Mouse (Mus musculus): ENCODE results near the gene Anapc15-ps. TPM values are rescaled to one million over a fixed set of nuclear protein-coding genes. Genes with fewer than 3 reads are reported as not detected.

Anapc15-ps gene
- polyA plus RNA-seq, 1 experiment: not detected

DNA sequence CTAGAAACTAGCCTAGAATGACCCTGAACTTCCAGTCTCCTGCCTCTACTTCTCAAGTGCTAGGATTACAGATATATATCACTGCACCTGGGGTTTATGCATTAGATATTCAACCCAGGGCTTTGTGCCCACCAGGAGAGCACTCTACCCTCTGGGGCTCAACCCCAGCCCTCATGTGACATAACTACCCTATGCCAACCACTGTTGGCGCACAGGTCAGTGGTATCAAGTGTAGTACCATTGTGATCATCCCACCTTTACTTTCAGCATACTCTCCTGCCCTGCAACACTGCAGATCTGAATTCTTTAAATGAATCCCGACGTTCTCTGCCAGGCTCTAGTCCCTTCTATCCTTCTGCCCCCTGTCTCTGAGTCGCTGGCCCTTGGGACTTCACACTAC lies 11.0 kb upstream of the Anapc15-ps start:
- Histone ChIP-seq H3K27ac (ENCODE audit: insufficient read depth, low read depth, low read length) (no peak overlapping the region), H3K4me3 (ENCODE audit: insufficient read depth, low read depth, low read length) (no peak overlapping the region), H3K4me1 (ENCODE audit: control insufficient read depth, insufficient read depth, low read length) (peaks cover 4% of the 10 kb centered on the region)
- TF ChIP-seq POLR2A (IDR thresholded peaks at IDR 0.05; ENCODE audit: insufficient read depth, low read depth, low read length) (no peak), CTCF (IDR thresholded peaks at IDR 0.05; ENCODE audit: insufficient read depth, low read depth, low read length) (no peak)
- WGBS: 95% methylated on average over 4 of the region's 4 CpGs

DNA sequence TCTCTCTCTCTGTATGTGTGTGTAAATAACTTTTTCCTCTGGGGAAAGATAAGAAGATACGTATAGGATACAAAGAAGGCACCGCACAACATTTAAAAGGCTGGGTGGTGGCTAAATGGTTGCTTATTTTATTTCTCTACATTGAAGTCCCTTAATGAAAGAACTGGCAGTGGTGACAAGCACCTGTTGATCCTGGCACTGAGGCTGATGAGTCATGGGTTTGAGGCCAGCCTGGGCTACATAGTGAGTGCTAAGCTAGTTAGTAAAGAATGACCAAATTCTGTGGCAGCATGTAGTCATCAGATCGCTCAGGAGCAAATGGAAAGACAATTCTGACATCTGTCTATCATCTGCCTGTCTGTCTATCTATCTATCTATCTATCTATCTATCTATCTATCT lies 10.5 kb upstream of the Anapc15-ps start:
- Histone ChIP-seq H3K4me3 (ENCODE audit: insufficient read depth, low read depth, low read length) (no peak overlapping the region), H3K27ac (ENCODE audit: insufficient read depth, low read depth, low read length) (no peak overlapping the region), H3K4me1 (ENCODE audit: control insufficient read depth, insufficient read depth, low read length) (peaks cover 4% of the 10 kb centered on the region)
- 98% methylated on average over 3 of the region's 3 CpGs for WGBS
- no peak for TF ChIP-seq POLR2A (IDR thresholded peaks at IDR 0.05; ENCODE audit: insufficient read depth, low read depth, low read length)
- no peak for TF ChIP-seq CTCF (IDR thresholded peaks at IDR 0.05; ENCODE audit: insufficient read depth, low read depth, low read length)

DNA sequence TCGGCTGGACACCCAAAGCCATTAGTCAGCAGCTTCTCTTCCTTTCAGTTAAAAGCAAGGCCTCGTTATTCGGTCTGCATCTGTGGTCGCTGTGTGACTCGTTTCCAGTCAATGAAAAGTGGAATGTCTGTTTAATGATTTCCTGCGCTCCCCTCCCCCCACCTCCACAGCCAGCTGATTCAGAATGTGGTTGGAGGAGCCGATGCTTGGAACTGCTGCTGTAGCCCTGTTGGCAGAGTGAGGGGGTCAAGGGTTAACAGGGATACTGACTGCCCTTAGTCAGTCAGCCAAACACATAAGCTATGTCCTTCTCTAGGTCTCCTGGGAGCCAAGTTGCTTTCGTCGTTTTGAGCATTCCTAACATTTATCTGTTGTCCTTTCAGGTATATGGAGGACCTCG lies 9.7 kb upstream of the Anapc15-ps start:
- no peak overlapping the region for H3K27ac ChIP-seq (ENCODE audit: insufficient read depth, low read depth, low read length)
- no peak for TF ChIP-seq CTCF (IDR thresholded peaks at IDR 0.05; ENCODE audit: insufficient read depth, low read depth, low read length)
- TF ChIP-seq POLR2A (IDR thresholded peaks at IDR 0.05; ENCODE audit: insufficient read depth, low read depth, low read length): no peak
- 83% methylated on average over 10 of the region's 10 CpGs for WGBS
- no peak overlapping the region for H3K4me3 ChIP-seq (ENCODE audit: insufficient read depth, low read depth, low read length)
- peaks cover 4% of the 10 kb centered on the region for H3K4me1 ChIP-seq (ENCODE audit: control insufficient read depth, insufficient read depth, low read length)

DNA sequence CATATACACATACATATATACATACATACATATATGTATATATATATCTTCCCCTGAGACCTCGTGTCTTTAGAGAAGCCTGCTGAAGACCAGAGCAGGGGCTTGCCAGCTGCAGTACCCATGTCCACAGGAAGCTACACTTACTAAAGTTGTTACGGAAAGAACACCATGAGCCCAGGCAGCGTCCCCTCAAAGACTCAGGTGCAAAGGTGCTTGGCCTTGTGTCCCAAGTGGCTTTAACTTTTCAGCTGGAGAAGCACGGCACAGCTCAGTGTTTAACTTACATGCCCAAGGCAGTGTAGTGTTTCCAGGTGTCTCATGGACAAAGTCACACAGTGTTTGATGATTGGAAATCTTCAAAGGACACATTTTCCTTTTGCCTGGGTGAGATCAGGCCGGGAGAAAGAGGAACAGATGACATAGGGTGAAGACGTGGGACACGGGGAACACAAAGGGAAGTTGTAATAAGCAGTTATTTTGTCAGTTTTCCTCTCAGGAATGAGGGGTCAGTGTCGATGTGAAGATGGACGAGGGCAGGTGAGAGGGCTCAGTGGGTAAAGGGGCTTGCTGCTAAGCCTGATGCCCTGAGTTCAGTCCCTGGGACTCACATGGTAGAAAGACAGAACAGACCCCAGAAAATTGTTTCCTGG lies 9.0 kb upstream of the Anapc15-ps start:
- no peak overlapping the region for H3K4me3 ChIP-seq (ENCODE audit: insufficient read depth, low read depth, low read length)
- H3K27ac ChIP-seq (ENCODE audit: insufficient read depth, low read depth, low read length): no peak overlapping the region
- 90% methylated on average over 9 of the region's 9 CpGs for WGBS
- peaks cover 4% of the 10 kb centered on the region for H3K4me1 ChIP-seq (ENCODE audit: control insufficient read depth, insufficient read depth, low read length)
- TF ChIP-seq POLR2A (IDR thresholded peaks at IDR 0.05; ENCODE audit: insufficient read depth, low read depth, low read length) (no peak), CTCF (IDR thresholded peaks at IDR 0.05; ENCODE audit: insufficient read depth, low read depth, low read length) (no peak)

DNA sequence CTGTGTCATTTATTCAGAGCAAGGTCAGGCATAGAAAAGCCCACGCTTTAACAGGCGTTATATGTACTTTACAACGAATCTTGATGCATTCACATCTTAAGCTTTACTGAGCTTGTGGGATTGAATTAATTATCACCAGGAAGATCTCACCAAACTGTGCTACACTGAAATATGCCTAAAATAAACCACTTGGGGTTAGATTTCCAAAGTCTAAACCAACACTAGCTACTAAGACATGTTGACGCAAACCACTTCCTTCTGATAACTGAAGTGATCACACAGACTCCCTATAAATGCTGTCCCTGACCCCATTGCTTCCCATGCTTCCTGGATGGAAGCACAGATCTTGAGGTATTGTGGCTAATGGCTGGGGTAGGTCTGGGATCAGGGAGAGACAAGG lies 8.2 kb upstream of the Anapc15-ps start:
- 91% methylated on average over 4 of the region's 4 CpGs for WGBS

DNA sequence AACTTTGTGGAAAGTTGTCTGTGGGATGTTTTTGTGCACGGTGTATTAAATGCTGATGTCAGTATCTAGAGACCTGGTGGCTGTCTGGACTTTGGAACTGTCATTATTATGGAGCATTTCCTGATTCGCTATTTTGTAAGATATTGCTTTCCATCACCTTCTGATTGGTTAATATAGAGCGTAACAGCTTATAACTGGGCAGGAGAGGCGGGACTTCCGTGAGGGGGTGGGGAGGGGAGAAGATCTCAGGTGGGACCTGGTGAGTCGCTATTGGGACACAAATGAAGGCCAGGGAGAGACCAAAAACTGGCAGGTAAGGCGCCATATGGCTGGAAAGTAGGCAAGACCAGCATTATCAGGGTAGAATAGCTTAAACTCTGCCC lies 7.8 kb upstream of the Anapc15-ps start:
- Histone ChIP-seq H3K4me1 (ENCODE audit: control insufficient read depth, insufficient read depth, low read length) (peaks cover 4% of the 10 kb centered on the region), H3K4me3 (ENCODE audit: insufficient read depth, low read depth, low read length) (no peak overlapping the region), H3K27ac (ENCODE audit: insufficient read depth, low read depth, low read length) (no peak overlapping the region)
- 71% methylated on average over 7 of the region's 7 CpGs for WGBS
- TF ChIP-seq CTCF (IDR thresholded peaks at IDR 0.05; ENCODE audit: insufficient read depth, low read depth, low read length): no peak
- TF ChIP-seq POLR2A (IDR thresholded peaks at IDR 0.05; ENCODE audit: insufficient read depth, low read depth, low read length): no peak

More for the DNA sequence above, 8.2 kb upstream of the Anapc15-ps start:
- Histone ChIP-seq H3K27ac (ENCODE audit: insufficient read depth, low read depth, low read length) (no peak overlapping the region), H3K4me3 (ENCODE audit: insufficient read depth, low read depth, low read length) (no peak overlapping the region), H3K4me1 (ENCODE audit: control insufficient read depth, insufficient read depth, low read length) (peaks cover 4% of the 10 kb centered on the region)
- TF ChIP-seq CTCF (IDR thresholded peaks at IDR 0.05; ENCODE audit: insufficient read depth, low read depth, low read length) (no peak), POLR2A (IDR thresholded peaks at IDR 0.05; ENCODE audit: insufficient read depth, low read depth, low read length) (no peak)

DNA sequence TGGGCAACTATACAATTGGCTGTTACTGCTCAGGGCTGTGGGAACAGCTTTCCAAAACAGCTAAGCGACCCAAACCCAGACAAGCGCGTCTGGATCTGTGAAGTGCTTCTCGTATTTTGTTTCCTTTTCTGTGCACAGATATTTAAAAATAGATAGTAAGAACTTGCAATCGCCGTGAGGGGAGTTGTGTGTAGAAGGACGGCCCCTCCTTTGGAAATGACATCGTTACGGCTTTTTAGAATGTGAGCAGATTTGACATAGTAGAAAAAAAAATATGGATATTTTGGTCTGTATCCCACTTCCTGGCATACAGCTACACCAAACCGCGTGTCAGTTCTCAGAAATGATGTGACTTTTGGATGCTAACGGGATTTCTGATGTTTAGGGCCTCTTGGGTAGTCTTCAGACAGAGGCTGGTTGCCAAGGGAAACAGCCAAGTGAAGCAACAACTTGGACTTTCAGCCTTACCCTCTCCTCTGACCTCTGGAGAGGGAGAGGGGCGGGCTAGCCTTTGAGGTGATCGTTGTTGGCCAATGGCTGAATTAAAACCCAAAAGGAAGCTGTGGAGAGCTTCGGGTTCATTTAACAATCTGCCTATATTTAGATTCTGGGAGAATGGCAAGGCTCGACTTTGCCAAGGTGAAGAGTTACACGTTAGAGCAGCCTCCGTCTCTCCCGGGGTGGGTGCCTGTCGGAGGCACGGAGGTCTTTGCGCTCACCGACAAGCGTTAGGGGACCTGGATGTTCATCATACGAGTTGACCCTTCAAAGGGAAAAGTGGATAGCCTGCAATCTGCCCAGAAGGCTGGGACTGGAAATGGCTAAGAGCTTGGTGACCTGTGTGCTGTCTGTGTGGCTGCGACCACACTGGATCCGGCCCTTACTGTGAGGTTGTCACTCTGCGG lies 7.2 kb upstream of the Anapc15-ps start:
- 51% methylated on average over 28 of the region's 28 CpGs for WGBS
- Histone ChIP-seq H3K4me1 (ENCODE audit: control insufficient read depth, insufficient read depth, low read length) (peaks cover 4% of the 10 kb centered on the region), H3K4me3 (ENCODE audit: insufficient read depth, low read depth, low read length) (no peak overlapping the region), H3K27ac (ENCODE audit: insufficient read depth, low read depth, low read length) (no peak overlapping the region)
- TF ChIP-seq CTCF (IDR thresholded peaks at IDR 0.05; ENCODE audit: insufficient read depth, low read depth, low read length) (no peak), POLR2A (IDR thresholded peaks at IDR 0.05; ENCODE audit: insufficient read depth, low read depth, low read length) (no peak)

DNA sequence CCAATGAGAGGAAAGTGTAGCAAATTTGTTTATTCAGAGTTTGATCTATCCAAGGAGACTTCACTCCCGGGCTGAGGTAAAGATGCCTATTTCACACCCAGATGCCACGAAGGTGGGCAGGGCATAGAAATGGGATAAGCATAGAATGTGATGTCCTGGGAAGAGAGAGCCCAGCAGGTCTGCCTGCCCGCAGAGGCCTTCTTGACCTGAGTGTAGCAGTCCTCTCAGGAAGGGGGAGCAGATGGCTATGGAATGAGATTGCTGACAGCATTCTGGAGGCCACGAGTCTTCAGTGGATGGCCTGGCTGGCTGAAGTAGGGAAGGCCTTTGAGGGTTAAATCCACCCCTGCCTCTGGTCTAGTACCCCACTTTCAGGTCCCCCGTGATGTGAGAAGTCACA lies 5.9 kb upstream of the Anapc15-ps start:
- 95% methylated on average over 5 of the region's 5 CpGs for WGBS
- Histone ChIP-seq H3K4me3 (ENCODE audit: insufficient read depth, low read depth, low read length) (no peak overlapping the region), H3K4me1 (ENCODE audit: control insufficient read depth, insufficient read depth, low read length) (peaks cover 4% of the 10 kb centered on the region), H3K27ac (ENCODE audit: insufficient read depth, low read depth, low read length) (no peak overlapping the region)
- TF ChIP-seq CTCF (IDR thresholded peaks at IDR 0.05; ENCODE audit: insufficient read depth, low read depth, low read length): no peak
- TF ChIP-seq POLR2A (IDR thresholded peaks at IDR 0.05; ENCODE audit: insufficient read depth, low read depth, low read length): no peak

DNA sequence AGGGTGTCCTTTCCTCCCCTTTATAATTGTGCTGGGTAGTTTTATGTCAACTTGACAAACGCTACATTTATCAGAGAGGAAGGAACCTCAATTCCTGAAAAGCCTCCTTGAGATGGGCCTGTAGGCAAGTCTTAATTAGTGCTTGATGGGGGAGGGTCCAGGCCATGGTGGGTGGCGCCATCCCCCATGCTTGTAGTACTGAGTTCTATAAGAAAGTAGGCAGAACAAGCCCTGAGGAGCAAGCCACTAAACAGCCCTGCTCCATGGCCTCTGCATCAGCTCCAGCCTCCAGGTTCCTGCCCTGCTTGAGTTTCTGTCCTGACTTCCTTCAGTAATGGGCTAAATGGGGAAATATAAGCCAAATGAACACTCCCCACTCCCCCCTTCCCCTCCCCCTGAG lies 5.4 kb upstream of the Anapc15-ps start:
- WGBS: 79% methylated on average over 2 of the region's 2 CpGs
- H3K4me3 ChIP-seq (ENCODE audit: insufficient read depth, low read depth, low read length): no peak overlapping the region
- TF ChIP-seq CTCF (IDR thresholded peaks at IDR 0.05; ENCODE audit: insufficient read depth, low read depth, low read length) (no peak), POLR2A (IDR thresholded peaks at IDR 0.05; ENCODE audit: insufficient read depth, low read depth, low read length) (no peak)
- no peak overlapping the region for H3K27ac ChIP-seq (ENCODE audit: insufficient read depth, low read depth, low read length)
- peaks cover 4% of the 10 kb centered on the region for H3K4me1 ChIP-seq (ENCODE audit: control insufficient read depth, insufficient read depth, low read length)
